Mouse (Mus musculus): Measurements from ENCODE around the gene Bmp15. TPM values are rescaled to one million over a fixed set of nuclear protein-coding genes. Genes with fewer than 3 reads are reported as not detected.

Gene Bmp15
- polyA plus RNA-seq (2015; fragmentation: Nextera tagmentation; extraction: Ambion mirVana), result 0.12 and 0.18 TPM in 2 replicates

DNA sequence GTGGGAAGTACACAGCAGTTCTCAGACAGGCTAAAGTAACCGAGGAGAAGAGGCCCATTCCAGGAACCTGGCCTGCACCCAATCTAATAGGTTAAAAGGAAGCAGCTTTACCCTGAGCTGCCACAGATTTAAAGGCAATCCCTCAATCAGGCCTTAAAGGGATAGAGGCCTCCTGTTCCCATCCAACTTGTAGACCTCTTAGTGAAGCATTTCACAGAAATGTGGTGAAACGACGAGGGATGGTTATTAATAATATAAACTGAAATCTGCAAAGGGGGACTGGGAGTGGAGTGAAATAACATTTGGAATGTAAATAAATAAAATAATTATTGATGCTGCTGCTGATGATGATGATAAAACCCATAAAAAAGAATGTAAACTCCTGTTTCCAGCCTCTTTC lies at the start of gene Bmp15:
Gene Bmp15, minus strand, starts transcription at position 101 of the 400 bp plus-strand sequence.
- Histone ChIP-seq H3K4me3 (ENCODE audit: low read length) (no peak within 1 kb of the TSS), H3K27ac (ENCODE audit: low read depth, low read length) (no peak within 1 kb of the TSS), H3K4me2 (ENCODE audit: low read length) (no peak within 1 kb of the TSS), H3K27me3 (replicated peaks; ENCODE audit: control insufficient read depth, insufficient read depth, low read length) (no peaks in the 10 kb centered on the region), H3K36me3 (ENCODE audit: control insufficient read depth, insufficient read depth, low read length) (no peaks in the 10 kb centered on the region), H3K9me3 (ENCODE audit: control insufficient read depth, low read length) (no peaks in the 10 kb centered on the region), H3K9ac (ENCODE audit: low read depth, low read length) (no peak within 1 kb of the TSS), H3K4me1 (ENCODE audit: control insufficient read depth, insufficient read depth, low read depth, low read length) (no peaks in the 10 kb centered on the region)
- WGBS, result 80% methylated on average over 3 of the region's 3 CpGs
- no peak for ATAC-seq

DNA sequence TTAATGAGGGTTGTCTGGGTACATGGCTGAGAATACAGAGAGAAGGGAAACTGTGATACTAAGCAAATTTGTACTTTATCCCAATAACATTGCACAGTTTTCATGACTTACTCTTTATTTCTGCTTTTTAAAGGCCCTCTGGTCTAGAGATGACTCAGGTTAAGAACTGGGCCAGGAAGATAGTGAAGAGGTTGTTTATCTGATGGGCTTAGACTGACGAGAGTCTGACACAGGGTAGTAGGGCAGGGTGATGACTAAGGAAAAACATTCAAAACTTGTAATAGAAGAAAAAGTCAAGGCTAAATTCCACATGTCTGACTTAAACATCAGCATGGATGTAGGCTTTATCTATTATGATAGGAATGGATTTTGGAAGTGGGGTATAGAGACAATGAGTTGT lies 48.3 kb upstream of the Bmp15 start:
- Histone ChIP-seq H3K4me2 (ENCODE audit: low read length) (no peak overlapping the region), H3K4me1 (ENCODE audit: control insufficient read depth, insufficient read depth, low read depth, low read length) (no peaks in the 10 kb centered on the region), H3K27me3 (replicated peaks; ENCODE audit: control insufficient read depth, insufficient read depth, low read length) (no peaks in the 10 kb centered on the region), H3K9me3 (ENCODE audit: control insufficient read depth, low read length) (no peaks in the 10 kb centered on the region), H3K4me3 (ENCODE audit: low read length) (no peak overlapping the region), H3K36me3 (ENCODE audit: control insufficient read depth, insufficient read depth, low read length) (no peaks in the 10 kb centered on the region), H3K9ac (ENCODE audit: low read depth, low read length) (no peak overlapping the region), H3K27ac (ENCODE audit: low read depth, low read length) (no peak overlapping the region)
- no peak for ATAC-seq
- WGBS, result 93% methylated on average over 1 of the region's 1 CpGs

DNA sequence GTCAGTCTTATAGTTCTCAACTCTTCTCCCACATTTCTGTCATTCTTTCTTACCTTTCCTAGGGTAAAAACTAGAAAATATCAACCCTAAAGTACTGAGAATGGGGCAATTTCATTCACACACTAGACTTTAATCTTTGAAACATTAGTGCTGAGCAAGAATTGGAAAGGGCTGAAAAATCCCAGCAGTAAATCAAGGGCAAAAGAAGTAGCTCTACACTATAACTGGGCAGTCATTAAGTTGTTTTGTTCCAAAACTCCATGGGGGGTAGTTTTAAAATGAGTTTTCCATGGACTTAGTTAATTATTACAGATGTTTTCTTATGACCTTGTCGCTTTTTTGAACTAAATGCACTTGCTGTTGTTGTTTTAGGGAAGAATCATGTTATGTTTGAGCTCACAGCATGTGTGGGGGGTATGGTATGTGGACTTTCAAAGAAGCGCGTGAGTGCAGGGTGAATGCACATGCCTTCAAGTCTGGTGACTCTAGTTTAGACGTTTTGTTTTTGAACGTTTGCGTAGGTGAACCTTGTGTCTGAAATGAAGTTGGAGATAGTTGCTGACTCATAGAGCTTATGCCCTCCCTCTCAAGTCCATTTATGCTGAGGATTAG lies 37.1 kb upstream of the Bmp15 start:
- Histone ChIP-seq H3K4me2 (ENCODE audit: low read length) (no peak overlapping the region), H3K9me3 (ENCODE audit: control insufficient read depth, low read length) (no peaks in the 10 kb centered on the region), H3K4me1 (ENCODE audit: control insufficient read depth, insufficient read depth, low read depth, low read length) (no peaks in the 10 kb centered on the region), H3K9ac (ENCODE audit: low read depth, low read length) (no peak overlapping the region), H3K27me3 (replicated peaks; ENCODE audit: control insufficient read depth, insufficient read depth, low read length) (no peaks in the 10 kb centered on the region), H3K27ac (ENCODE audit: low read depth, low read length) (no peak overlapping the region), H3K4me3 (ENCODE audit: low read length) (no peak overlapping the region), H3K36me3 (ENCODE audit: control insufficient read depth, insufficient read depth, low read length) (no peaks in the 10 kb centered on the region)
- ATAC-seq, result no peak
- 62% methylated on average over 6 of the region's 6 CpGs for WGBS

- no peaks in the 10 kb centered on the region for H3K9me3 ChIP-seq (ENCODE audit: control insufficient read depth, low read length)
Observed at GRCm38 (mm10) chrX:6356876-6357275, 36.4 kb upstream of the Bmp15 start.

GRCm38 (mm10) chrX:6345273-6345959 lies 24.9 kb upstream of the Bmp15 start:
- no peak for ATAC-seq

More at GRCm38 (mm10) chrX:6356876-6357275, 36.4 kb upstream of the Bmp15 start:
- WGBS, result 70% methylated on average over 3 of the region's 3 CpGs
- no peaks in the 10 kb centered on the region for H3K27me3 ChIP-seq (replicated peaks; ENCODE audit: control insufficient read depth, insufficient read depth, low read length)
- no peak overlapping the region for H3K4me3 ChIP-seq (ENCODE audit: low read length)
- no peak for ATAC-seq
- H3K36me3 ChIP-seq (ENCODE audit: control insufficient read depth, insufficient read depth, low read length), result no peaks in the 10 kb centered on the region
- no peak overlapping the region for H3K4me2 ChIP-seq (ENCODE audit: low read length)
- H3K27ac ChIP-seq (ENCODE audit: low read depth, low read length), result no peak overlapping the region
- no peak overlapping the region for H3K9ac ChIP-seq (ENCODE audit: low read depth, low read length)
- H3K4me1 ChIP-seq (ENCODE audit: control insufficient read depth, insufficient read depth, low read depth, low read length), result no peaks in the 10 kb centered on the region

GRCm38 (mm10) chrX:6324056-6324455 lies 3.5 kb upstream of the Bmp15 start:
- no peak for ATAC-seq
- Histone ChIP-seq H3K27me3 (replicated peaks; ENCODE audit: control insufficient read depth, insufficient read depth, low read length) (no peaks in the 10 kb centered on the region), H3K9ac (ENCODE audit: low read depth, low read length) (no peak overlapping the region), H3K4me3 (ENCODE audit: low read length) (no peak overlapping the region), H3K4me1 (ENCODE audit: control insufficient read depth, insufficient read depth, low read depth, low read length) (no peaks in the 10 kb centered on the region), H3K27ac (ENCODE audit: low read depth, low read length) (no peak overlapping the region), H3K9me3 (ENCODE audit: control insufficient read depth, low read length) (no peaks in the 10 kb centered on the region), H3K4me2 (ENCODE audit: low read length) (no peak overlapping the region), H3K36me3 (ENCODE audit: control insufficient read depth, insufficient read depth, low read length) (no peaks in the 10 kb centered on the region)
- 39% methylated on average over 1 of the region's 1 CpGs for WGBS

More at GRCm38 (mm10) chrX:6345273-6345959, 24.9 kb upstream of the Bmp15 start:
- Histone ChIP-seq H3K9me3 (ENCODE audit: control insufficient read depth, low read length) (no peaks in the 10 kb centered on the region), H3K27ac (ENCODE audit: low read depth, low read length) (no peak overlapping the region), H3K36me3 (ENCODE audit: control insufficient read depth, insufficient read depth, low read length) (no peaks in the 10 kb centered on the region), H3K4me3 (ENCODE audit: low read length) (no peak overlapping the region), H3K4me1 (ENCODE audit: control insufficient read depth, insufficient read depth, low read depth, low read length) (no peaks in the 10 kb centered on the region), H3K27me3 (replicated peaks; ENCODE audit: control insufficient read depth, insufficient read depth, low read length) (no peaks in the 10 kb centered on the region), H3K9ac (ENCODE audit: low read depth, low read length) (no peak overlapping the region), H3K4me2 (ENCODE audit: low read length) (no peak overlapping the region)
- WGBS, result 57% methylated on average over 1 of the region's 1 CpGs

- Histone ChIP-seq H3K27me3 (replicated peaks; ENCODE audit: control insufficient read depth, insufficient read depth, low read length) (no peaks in the 10 kb centered on the region), H3K4me3 (ENCODE audit: low read length) (no peak overlapping the region), H3K9ac (ENCODE audit: low read depth, low read length) (no peak overlapping the region), H3K27ac (ENCODE audit: low read depth, low read length) (no peak overlapping the region), H3K9me3 (ENCODE audit: control insufficient read depth, low read length) (no peaks in the 10 kb centered on the region), H3K4me1 (ENCODE audit: control insufficient read depth, insufficient read depth, low read depth, low read length) (no peaks in the 10 kb centered on the region), H3K4me2 (ENCODE audit: low read length) (no peak overlapping the region), H3K36me3 (ENCODE audit: control insufficient read depth, insufficient read depth, low read length) (no peaks in the 10 kb centered on the region)
- WGBS, result 76% methylated on average over 1 of the region's 1 CpGs
- ATAC-seq, result no peak
Observed at GRCm38 (mm10) chrX:6317747-6318146, 2.8 kb downstream of the Bmp15 start.

Other genes starting within 250 kb of the Bmp15 start
- 0.09 TPM in 1 of 2 replicates, not detected in the other for gene AU022751, start 237.3 kb downstream of the Bmp15 start, polyA plus RNA-seq (2015; fragmentation: Nextera tagmentation; extraction: Ambion mirVana)
- 44.2 and 45.1 TPM in 2 replicates for gene Nudt10, start 147.7 kb downstream of the Bmp15 start, polyA plus RNA-seq (2015; fragmentation: Nextera tagmentation; extraction: Ambion mirVana)
- gene Shroom4, start 79.1 kb upstream of the Bmp15 start, polyA plus RNA-seq (2015; fragmentation: Nextera tagmentation; extraction: Ambion mirVana), result 1.2 TPM in 2 replicates